Mouse (Mus musculus) olfactory bulb, adult 2 months (tissue): ENCODE data around the gene Stat5a.

Source experiments
- CTCF ChIP-seq: fragments of 200-500 bp; IDR thresholded peaks from 2 replicates; pipeline ENCODE4 v1.5.1; 2012; ENCODE audit warnings: low read depth, mild to moderate bottlenecking, low read length, moderate library complexity; ENCODE audit not compliant: insufficient read depth
- POLR2A ChIP-seq: fragments of 200-500 bp; IDR thresholded peaks from 2 replicates; pipeline ENCODE4 v1.6.1; 2012; ENCODE audit warnings: mild to moderate bottlenecking, low read depth, low read length, moderate library complexity; ENCODE audit not compliant: insufficient read depth

DNA sequence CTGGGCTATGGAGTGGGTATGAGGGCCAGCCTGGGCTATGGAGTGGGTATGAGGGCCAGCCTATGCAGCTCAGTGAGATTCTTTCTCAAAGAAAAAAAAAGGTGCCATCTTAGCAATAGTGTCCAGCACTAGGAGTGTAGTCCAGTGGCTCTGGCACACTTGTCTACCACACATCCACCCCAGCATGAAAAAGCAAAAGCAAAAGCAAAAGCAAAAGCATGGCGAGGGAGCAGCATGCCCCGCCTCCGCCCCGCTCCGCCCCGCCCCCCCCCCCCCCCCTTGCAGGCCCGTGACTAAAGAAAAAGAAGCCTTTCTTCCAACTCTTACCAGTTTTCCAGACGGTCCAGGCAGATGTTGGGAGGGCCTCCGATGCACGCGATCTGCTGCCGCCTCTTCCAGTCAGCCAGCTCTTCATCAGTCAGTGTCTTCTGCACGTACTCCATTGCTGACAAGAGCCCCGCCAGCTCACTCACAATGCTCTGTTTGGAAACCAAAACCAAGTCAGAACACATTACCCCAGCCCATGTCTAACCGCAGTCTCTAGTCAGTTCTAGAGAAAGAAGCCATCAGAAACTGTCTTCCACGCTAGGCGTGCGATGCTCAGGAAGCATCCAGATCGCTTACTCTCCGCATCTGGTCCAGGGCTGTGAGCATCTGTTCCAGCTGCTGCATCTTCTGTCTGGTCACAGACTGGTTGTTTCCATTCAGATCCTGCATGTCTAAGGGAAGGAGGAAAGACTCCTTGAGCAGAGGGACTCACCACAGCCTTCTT lies 45.6 kb downstream of the Stat5a start:
- TF ChIP-seq POLR2A (no peak), CTCF (no peak)
